Mouse (Mus musculus) brain, embryonic 18.5 days (tissue): Measurements from ENCODE around the gene Tbx15.
"Not testable (repeated sequence)": the region's sequence is repeated elsewhere in the genome, so short reads cannot be mapped to it uniquely, and the experiment has no call there.

Experiments
- DNase-seq: peaks from one replicate; pipeline ENCODE4 v3.0.0-alpha.2; 2012; ENCODE audit warnings: low read depth, low spot score

Tbx15 gene

DNA sequence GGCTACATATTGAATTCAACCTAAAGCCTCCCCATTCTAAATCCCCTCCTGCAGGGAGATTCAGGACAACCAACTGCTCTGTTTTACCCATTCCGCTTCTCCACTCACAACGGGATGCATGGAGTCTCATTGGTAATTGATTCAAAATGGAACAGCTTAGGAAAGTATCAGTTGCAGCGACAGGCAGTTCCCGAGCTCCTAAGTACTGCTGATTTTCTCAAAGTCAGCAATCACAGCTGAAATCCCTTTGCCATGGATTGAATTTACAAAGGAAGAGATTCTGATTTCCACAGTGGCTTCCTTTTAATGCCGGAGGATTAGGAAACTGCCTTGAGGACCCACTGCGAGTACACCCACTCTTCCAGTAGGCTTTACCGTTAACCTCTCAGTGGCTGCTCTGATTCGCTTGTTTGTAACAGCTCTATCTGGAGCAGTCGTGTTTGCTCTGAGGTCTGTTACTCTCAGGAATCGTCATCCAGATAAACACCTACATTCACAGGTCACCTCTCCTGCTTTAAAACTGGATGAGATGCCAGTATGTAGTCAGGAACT is 26.6 kb downstream of the Tbx15 start:
- DNase-seq = no peak

DNA sequence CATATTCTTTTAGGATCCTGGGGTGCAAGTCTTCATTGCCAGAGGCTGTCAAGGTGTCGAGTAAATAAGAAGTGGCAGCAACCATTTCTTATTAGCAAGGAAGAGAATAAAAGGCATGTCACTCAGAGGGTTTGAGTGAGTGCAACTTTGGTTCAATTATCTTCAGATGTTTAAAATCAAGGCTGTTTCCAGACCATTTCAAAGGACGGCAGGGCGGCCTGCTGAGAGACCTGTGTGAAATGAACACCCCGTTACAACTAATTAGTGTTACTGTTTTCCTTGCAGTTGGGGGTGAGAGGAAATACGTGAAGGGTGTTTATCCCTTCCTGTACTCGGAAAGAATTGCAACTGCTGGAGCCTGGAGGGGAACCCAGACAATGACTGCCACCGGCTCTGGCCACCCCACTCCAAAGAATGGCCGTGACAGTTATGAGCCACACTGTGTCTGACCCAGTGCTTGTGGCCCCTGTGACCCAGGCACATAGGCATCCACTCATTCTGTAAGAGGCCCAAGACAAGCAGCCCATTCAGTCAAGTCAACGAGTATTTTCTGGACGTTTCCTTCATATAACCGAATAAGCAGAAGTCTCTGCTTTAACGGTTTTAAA is 37.9 kb downstream of the Tbx15 start:
- no peak for DNase-seq

DNA sequence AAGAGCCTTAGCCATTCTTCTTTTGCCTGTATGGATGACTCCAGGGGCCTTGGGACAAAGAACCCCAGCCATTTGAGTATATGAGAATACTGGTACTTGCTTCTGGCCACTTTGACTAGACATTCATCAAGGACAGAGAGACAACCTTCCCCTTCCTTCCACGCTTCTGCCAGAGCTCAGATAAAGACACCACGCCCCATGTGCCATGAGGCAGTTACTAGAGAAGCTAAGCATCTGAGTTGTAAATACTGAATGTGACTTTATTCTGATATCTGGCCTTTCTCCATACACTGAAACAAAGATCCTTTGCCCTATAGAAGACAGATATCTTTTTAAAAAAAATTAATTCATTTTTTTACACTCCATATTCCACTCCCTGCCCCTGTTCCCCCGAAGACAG is 39.5 kb downstream of the Tbx15 start:
- DNase-seq = no peak

DNA sequence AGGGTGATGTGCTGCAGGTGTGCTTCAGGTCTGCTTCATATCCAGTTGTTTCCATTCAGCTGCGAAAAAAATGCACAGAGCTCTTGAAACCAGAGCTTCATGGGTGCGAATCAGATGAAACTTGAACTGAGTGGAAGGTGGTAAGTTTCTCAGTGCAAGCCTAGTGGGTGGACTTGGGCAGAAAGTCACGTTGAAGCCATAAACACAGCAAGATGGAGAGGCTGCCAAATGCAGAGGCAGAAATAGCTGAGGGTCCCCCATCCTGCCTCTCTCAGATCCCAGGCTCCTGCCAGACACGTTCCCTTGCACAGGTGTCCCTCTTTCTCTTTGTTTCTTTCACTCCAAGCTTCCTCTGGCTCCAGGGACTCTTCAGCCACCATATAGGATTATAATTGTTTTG is 41.3 kb downstream of the Tbx15 start:
- DNase-seq = no peak

DNA sequence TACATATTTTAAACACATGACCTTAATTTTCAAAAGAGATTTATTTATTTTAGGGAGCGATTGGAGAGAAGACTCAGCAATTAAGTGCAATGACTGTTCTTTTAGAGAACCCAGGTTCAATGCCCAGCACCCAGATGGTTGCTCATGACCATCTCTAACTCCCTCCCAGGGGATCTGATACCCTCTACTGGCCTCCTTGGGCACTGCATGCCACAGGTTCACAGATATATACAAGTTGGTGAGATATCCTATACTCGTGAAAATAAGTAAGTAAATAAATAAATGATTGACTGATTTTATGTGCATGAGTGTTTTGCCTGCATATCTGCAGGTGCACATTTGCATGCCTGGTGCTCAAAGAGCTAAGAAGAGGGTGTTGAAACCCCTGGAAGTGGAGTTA is 48.1 kb downstream of the Tbx15 start:
- no peak for DNase-seq

DNA sequence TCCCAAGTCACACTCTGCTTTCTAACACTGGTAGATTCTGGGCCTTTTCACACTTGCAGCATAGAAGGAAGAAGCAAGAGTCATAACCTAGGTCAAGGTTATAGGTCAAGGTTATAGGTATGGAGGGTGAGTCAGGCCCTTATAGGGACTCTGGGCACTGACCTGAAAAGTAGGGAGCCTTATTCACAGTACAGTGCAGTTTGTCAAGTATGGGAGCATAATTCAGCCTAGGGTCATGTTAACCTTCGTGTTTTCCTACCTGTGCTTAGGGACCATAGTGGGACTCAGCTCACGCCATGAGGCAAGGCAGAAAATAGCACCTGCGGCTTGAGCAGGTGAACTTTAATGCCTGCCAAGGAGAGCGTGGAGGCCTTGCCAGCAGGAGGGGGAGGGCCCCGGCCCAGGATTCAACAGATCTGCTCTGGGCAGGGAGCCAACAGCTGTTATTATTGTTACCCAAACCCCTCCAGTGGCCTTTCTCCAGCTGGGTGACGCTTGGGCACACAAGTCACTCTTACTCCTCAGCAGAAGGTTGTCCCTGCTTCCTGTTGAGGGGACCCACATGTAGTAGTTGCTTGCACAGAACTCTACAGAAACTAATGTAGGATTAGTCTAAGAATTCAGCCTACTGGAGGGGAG is 50.0 kb downstream of the Tbx15 start:
- no peak for DNase-seq

DNA sequence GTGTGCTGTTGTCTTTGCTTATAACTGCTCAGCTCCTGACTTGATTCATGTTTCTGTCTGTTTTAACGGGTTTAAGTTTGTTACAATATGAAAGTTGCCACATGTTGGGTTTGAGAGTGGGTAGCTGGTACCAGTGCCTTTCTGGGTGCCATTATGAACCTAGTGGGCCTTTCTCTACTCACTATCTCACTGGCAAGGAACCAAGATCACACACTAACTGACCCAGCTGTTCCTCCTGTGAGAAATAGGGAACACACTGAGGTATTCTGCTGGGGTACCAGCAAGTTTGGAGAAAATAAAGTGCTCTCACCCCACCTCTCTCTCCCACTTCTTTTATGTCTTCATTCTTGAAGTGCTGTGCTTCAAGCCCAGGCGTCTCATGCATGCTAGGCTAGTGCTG is 50.7 kb downstream of the Tbx15 start:
- DNase-seq = no peak

DNA sequence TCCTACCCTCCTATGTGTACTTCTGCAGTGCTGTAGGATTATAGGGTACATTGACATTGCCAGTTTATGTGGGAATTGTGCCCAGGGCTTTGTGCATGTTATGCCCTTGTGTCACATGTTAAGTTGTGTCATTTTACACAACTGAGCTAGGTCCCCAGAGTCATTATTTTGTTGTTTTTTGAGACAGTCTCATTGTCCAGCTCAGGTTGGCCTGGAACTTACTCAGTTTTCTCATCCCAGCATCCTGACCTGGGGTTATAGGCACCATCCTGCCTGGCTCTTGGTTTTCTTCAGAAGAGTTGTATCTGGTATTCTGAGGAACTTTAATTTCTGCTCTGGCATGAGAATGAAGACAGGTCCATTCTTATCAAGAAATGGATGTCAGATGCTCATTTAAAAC is 51.2 kb downstream of the Tbx15 start:
- no peak for DNase-seq

DNA sequence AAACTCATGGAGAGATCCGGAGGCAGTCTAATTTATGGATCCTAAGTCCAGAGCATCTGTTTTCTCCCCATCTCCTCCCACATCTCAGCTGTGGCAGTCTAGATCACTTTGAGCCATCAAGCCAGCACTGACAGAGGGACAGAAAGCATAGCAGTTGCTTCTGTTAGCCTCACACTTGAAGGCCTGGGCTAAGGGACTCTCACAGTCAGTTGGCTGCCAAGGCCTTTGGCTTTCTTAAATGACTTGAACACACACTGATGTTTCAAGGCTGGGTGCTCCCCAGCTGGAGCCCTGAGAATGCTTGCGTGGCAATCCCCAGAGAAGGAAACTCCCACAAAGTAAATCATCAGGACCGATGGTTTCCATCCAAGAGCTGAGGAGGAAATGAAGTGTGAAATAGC is 52.4 kb downstream of the Tbx15 start:
- DNase-seq = no peak

DNA sequence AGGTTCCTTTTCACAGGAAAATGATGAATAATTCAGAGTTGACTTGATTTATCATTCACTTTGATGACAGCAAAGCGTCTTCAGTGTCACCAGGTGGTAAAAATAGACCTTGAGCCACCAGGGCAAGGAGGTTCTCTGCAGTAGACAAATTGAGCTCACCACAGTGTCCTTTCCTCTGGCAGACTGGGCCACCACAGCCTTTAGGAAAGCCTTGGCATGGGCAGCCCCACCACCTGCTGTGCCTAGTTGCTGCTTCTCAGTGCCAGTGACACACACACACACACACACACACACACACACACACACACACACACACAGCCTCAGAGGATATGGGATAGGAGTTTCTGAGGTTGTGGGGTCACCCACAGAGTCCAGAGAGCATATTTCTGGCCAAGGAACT is 54.0 kb downstream of the Tbx15 start:
- DNase-seq = not testable (repeated sequence)

DNA sequence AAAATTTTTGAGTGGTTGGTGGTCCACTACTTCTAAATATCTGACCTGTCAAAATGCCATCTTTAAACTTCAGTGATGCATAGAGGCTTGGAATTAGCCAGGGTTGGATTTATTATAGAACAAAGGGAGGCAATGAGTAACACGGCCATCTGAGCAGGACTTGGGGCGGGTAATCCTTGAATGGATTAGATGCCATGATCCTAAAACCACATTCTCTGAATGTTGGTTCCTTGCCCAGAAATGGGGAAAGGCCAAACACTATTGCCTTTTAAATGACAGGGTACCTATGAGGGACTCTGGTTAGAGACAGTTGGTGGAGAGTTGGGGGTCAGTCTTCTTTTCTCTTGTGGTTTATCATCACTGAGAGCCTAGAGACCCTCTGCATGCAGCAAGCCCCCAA is 55.1 kb downstream of the Tbx15 start:
- no peak for DNase-seq

DNA sequence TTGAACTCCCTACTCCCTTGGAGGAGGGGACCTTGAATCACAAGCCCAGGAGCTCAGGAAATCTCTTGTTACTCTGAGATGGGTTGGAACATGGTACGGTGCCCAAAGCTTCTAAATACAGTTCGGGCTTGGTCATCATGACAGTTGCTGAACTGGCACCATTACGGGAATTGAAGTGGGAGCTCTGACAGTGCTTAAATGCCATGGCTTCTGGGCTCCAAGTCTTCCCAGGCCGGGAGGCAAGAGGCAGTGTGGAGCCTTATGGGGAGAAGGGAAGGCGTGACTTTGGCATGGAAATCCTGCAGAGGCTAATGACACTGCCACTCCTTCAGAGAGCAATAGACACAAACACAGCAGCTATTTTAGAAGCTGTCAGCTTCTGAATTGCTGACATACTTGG is 56.0 kb downstream of the Tbx15 start:
- DNase-seq = no peak

DNA sequence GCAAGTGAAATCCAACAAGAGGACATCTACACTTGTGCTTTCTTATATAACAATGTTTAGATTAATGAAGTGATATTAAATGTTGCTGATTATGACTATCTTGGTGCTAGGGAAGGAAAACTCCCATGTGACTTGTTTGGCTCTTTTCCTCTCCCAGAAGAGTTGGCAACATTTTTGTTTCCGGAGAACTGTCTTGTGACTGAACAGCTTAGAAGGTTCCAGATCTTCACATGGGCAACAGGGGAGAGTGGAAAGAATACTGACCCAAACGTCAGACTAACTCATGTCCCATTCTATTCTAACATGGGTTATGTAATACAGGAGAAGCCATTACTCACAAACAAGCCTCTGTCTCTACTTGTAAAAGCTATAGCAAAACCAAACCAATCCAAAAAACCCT is 60.7 kb downstream of the Tbx15 start:
- no peak for DNase-seq

DNA sequence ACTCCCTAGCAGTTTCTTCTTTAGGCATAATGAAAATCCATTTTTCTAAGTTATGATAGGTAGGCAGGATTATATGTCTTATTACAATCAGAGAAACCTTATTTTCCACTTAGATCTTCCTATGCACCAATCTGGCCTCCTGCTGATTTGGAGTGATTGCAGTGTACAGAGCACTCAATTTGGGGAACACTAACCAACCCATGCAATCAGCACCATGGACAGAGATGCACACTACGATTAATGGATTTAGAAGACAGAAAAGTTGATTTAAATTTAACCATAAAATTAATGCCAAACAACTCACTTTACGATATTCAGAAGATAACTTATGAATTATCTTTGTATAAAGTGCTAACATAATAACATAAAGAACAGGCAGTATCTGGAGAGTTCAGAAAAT is 70.7 kb downstream of the Tbx15 start:
- DNase-seq = no peak

DNA sequence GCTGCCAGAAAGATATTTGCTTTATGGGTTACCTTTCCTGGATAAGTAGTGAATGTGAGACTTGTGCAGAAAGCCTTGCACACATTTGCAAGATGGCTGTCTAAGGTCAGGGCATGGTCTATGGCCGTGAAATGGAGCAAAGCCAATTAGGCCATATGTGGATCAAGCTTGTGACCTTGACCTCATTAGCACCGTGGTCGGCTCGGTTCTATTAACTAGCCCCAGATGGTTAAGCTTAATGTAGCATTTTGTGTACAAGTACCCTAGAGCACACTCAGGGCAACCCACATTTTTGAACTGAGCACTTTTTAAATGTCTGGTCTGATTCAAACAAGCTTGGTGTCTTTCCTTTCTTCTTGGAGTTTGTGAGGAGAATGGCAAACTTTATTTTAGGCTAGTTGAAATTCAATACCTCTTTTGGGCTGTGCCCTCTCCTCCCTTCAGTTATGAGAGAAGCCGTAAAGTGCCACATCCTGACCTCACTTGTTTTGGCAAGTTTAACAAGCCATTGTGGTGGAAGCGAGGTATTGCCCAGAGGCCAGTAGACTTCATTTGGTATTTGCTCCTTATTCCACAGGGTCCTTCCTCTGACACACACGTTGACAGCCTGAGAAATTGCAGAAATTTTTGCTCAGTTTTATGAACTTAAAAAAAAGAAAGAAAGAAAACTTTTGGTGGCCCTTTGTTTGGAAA is 71.9 kb downstream of the Tbx15 start:
- no peak for DNase-seq

DNA sequence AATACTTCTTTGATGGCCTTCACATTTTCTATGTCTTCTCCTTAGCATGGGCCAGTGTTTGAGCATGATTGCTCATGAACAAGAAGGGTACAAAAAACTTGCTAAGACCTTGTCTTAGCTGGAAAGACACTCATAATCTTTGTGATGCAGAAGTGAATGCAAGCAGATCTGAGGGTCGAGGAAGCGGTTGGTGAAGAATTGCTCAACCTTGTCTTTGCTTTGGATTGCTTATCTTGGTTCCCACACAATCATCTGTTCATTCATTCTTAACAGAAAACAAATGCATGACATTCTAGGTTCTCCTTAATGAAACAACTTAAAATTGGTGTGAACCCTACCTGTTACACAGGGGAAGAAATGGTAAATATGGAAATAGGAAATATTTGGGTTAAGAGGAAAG is 82.2 kb downstream of the Tbx15 start:
- DNase-seq = no peak

DNA sequence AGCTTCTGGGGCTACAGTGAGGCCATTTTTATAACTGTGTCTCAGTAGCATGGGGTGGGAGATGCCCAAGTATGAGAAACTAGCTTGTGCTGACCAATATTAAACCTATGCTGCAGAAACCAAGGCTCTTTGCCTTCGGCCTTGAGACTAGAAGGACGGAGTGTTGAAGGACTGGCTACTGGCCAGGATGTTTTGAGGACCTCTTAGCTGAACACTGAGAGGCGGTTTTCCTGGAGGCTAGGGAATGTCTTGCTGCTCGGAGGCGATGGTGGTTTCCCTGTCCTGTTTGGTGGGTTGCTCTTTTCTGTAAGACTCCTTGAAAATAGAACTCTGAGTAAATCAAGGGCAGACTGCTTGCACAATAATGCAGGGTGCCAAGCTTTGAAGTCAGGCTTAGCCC is 89.1 kb downstream of the Tbx15 start:
- no peak for DNase-seq

DNA sequence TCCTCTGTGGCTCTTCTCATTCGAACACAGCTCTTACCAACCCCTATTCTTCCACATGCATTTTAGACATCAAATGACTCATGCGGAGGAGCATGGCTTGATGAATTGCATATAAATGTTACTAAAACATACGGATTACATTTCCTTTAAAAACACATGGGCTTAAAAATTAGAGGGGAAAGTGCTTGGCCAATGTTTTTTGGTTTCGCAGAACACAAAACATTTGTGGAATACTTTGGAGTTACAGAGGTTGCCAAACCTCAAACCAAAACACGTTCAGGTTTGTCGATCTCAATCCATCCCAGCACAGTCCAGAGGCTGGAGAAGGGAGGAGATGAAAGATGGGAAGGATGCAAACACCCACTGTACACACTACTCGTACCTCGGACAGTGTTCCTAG is 90.9 kb downstream of the Tbx15 start:
- DNase-seq = no peak

DNA sequence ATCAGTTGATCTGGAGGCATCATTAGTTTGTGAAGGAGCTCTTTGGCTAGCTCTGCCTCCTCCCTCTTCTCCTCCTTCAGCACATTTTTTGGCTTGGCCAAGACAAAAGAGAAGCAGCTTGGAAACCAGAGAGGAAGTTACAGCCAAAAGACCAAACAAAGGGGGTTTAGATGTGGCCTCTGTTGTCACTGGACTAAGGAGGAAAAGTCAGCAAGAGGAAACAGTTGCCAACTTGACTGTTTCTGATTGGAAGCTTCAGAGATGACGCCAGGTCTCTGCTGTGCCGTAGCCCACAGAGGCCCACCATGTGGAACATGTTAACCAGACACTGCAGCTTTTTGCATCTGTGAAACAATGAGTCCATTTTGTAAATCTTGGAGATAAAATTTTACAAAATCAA is 96.7 kb downstream of the Tbx15 start:
- no peak for DNase-seq

DNA sequence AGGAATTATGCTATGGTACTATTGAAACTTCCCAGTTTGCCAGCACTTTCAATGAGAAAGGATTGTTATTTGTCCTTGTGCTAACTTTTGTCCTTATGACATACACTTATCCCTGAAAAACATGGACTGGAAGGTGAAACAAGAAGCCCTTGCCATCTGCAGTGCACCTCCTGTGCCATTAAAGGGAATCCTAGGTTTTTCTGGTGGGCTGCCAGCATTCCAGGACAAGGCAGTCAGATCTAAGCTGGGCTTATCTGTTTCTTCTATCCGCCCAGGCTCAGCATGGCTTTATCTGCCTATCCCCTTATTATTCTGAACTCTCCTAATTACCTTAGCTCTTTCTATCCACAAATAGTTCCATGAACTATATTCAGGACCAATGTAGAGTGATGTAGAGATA is 98.6 kb downstream of the Tbx15 start:
- DNase-seq = no peak

DNA sequence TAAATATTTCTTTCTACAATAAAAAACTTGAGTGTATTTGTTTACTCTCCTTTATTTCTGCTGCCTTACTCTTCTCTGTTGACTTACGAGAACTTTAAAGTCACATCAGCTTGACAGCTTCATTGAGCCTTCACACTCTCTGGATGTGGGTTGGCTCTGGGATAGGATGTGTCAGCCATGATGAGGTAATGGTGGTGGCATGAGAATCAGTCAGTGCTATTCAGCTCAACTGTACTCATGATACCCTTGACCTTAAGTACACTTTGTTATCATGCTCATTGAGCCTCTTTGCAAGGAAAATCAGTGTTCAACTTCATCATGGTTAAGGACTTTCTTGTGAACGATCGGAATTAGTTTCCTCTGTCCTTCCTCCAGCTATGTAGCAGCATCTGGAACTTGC is 99.8 kb downstream of the Tbx15 start:
- no peak for DNase-seq

DNA sequence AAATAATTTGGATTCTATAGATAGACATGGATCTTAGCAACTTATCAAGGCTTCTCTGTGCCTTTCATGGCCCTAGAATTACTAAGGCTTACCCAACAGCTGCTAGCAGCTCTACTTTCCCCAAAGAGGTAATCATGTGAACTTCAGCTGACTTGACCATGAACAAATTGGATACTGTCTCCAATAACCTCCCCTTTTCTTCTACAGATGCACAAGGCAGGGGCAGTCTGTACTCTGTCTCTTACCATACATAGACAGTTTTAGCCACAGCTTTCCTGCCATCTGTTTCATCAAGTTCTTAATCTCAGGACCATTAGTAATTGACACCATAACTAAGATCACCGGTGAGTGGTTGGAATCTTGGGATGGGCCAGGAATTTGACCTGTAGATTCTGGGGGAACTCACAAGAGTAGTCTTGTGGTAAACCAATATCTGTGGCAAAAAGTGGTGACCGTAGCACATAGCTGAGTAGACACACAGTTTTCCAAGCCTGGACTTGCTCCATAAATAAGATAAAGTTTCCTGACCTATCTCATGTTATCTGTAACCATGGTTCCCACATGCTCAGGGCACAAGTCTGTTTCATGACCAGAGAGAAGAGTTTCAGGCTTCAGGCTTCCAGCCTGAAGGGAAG is 139.6 kb downstream of the Tbx15 start:
- no peak for DNase-seq

DNA sequence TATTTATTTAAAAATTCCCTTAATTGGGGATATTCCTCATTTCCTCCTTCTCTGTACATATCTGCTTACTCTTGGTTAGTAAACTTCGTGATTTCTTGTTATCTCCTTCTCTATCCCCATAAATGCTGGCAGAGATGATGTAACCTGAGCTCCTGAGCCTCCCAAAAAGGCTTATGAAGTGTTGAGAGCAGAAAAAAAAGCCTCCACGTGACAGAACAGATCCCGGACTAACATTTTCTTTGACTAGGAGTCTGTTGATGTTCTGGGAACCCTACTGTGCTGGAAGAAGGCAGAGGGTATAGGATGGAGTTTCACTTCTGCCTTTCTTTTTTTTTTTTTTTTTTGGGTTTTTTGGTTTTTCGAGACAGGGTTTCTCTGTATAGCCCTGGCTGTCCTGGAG is 146.9 kb downstream of the Tbx15 start:
- no peak for DNase-seq
